Mouse (Mus musculus) kidney, embryonic 16.5 days (tissue): ENCODE results near the gene Itpr2. TPM values are rescaled to one million over a fixed set of nuclear protein-coding genes. Genes with fewer than 3 reads are reported as not detected.

Experiments
- ATAC-seq: fragments of 200-750 bp; cut with Nextera tagmentation; 2 replicates; pipeline ENCODE4 v1.8.0; 2017; ENCODE audit warnings: moderate TSS enrichment; ENCODE audit not compliant: low FRiP score, low TSS enrichment
- H3K27ac ChIP-seq: fragments of 300-500 bp; sonication (generic); 2 replicates; pipeline ENCODE4 v1.5.1; 2014; ENCODE audit warnings: low read length
- H3K27me3 ChIP-seq: fragments of 300-500 bp; sonication (generic); 2 replicates; pipeline ENCODE4 v1.6.1; 2014; ENCODE audit warnings: low read length, control low read depth, mixed read lengths; ENCODE audit not compliant: insufficient read depth
- H3K36me3 ChIP-seq: fragments of 300-500 bp; sonication (generic); 2 replicates; pipeline ENCODE4 v1.6.1; 2014; ENCODE audit warnings: low read length, control low read depth, mixed read lengths; ENCODE audit not compliant: insufficient read depth
- H3K4me1 ChIP-seq: fragments of 300-500 bp; sonication (generic); 2 replicates; pipeline ENCODE4 v1.6.1; 2014; ENCODE audit warnings: low read length, control low read depth, mixed read lengths; ENCODE audit not compliant: insufficient read depth
- H3K4me2 ChIP-seq: fragments of 300-500 bp; sonication (generic); replicated peaks from 2 replicates; pipeline ENCODE4 v1.6.1; 2014; ENCODE audit warnings: low read depth, low read length
- H3K4me3 ChIP-seq: fragments of 300-500 bp; sonication (generic); 2 replicates; pipeline ENCODE4 v1.5.1; 2014; ENCODE audit warnings: mild to moderate bottlenecking, low read length
- H3K9ac ChIP-seq: fragments of 300-500 bp; sonication (generic); replicated peaks from 2 replicates; pipeline ENCODE4 v1.6.1; 2014; ENCODE audit warnings: low read length
- H3K9me3 ChIP-seq: fragments of 300-500 bp; sonication (generic); 2 replicates; pipeline ENCODE4 v1.6.1; 2016; ENCODE audit warnings: low read length, control low read depth
- WGBS: fragments of 180-500 bp; shearing (Covaris S2); extraction: QIAGEN DNeasy Blood & Tissue Kit; methylation state at CpG from one replicate; pipeline ENCODE4 v1.1.7; 2014; 5-methylcytosine and 5-hydroxymethylcytosine counted together
- polyA plus RNA-seq: library from polyadenylated mRNA; unstranded; fragments of >200 nt; fragmentation: Nextera tagmentation; extraction: Ambion mirVana; gene quantifications from 2 replicates; pipeline ENCODE4 v1.2.1, GENCODE M21; 2015

The Itpr2 gene
- polyA plus RNA-seq, 1 experiment from 2014 or later, result 14.0 TPM

GRCm38 (mm10) chr6:146159641-146160040 lies 342.4 kb downstream of the Itpr2 start:
- Histone ChIP-seq H3K4me3 (no peak overlapping the region), H3K4me2 (no peak overlapping the region), H3K9me3 (no peaks in the 10 kb centered on the region), H3K27me3 (no peaks in the 10 kb centered on the region), H3K4me1 (no peaks in the 10 kb centered on the region), H3K9ac (no peak overlapping the region), H3K27ac (no peak overlapping the region), H3K36me3 (no peaks in the 10 kb centered on the region)
- no peak for ATAC-seq
- 80% methylated on average over 4 of the region's 4 CpGs for WGBS

DNA sequence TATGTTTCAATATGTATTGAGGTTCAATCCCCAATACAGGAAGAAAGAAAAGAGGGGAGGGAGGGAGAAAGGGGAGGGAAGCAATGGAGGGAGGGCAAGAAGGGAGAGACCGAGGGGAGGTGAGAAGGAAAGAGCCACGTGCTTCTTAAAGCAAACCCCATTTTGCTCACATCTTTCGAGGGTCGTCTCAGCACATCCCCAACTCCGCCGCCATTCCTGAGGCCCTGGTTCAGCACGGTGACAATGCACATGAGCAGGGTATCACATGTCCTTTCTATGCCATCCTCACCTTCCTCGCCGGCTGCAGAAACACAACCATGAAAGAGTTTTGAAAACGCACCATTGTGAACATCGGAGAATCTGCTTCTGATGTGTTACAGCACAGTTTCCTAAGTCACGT lies 343.3 kb downstream of the Itpr2 start:
- no peak overlapping the region for H3K9ac ChIP-seq
- no peak for ATAC-seq
- H3K27ac ChIP-seq, result no peak overlapping the region
- 88% methylated on average over 12 of the region's 12 CpGs for WGBS
- H3K4me2 ChIP-seq, result no peak overlapping the region
- no peaks in the 10 kb centered on the region for H3K9me3 ChIP-seq
- H3K27me3 ChIP-seq, result no peaks in the 10 kb centered on the region
- H3K4me1 ChIP-seq, result no peaks in the 10 kb centered on the region
- H3K4me3 ChIP-seq, result no peak overlapping the region
- H3K36me3 ChIP-seq, result no peaks in the 10 kb centered on the region

DNA sequence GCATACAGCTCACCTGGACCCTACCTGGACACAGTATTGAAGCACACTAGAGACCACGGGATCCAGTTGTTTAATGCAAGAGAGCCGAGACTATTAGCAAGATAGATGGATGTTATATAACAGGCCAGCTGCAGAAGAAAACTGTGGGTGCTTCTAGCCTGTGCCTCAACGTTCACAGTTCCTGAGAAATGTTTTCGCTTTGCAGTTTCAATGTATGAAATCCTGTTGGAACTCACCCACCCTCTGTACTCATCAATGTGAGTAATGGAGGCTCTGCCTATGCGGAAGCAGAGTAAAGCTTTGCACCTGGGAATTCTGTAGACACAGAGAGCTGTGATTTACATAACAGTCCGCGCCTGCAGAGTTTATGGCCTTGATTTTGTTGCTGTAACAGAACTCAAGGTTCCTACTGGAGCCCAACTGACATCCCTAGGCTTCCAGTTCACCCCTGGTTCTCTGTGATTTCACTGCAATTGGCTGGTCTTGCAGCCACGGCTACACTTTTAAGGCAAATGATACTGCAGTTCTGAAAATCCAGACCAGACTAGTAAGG lies 344.0 kb downstream of the Itpr2 start:
- no peak overlapping the region for H3K4me2 ChIP-seq
- no peaks in the 10 kb centered on the region for H3K36me3 ChIP-seq
- no peak overlapping the region for H3K9ac ChIP-seq
- H3K4me3 ChIP-seq, result no peak overlapping the region
- no peak for ATAC-seq
- H3K9me3 ChIP-seq, result no peaks in the 10 kb centered on the region
- WGBS, result 62% methylated on average over 8 of the region's 8 CpGs
- no peaks in the 10 kb centered on the region for H3K4me1 ChIP-seq
- H3K27ac ChIP-seq, result no peak overlapping the region
- no peaks in the 10 kb centered on the region for H3K27me3 ChIP-seq

DNA sequence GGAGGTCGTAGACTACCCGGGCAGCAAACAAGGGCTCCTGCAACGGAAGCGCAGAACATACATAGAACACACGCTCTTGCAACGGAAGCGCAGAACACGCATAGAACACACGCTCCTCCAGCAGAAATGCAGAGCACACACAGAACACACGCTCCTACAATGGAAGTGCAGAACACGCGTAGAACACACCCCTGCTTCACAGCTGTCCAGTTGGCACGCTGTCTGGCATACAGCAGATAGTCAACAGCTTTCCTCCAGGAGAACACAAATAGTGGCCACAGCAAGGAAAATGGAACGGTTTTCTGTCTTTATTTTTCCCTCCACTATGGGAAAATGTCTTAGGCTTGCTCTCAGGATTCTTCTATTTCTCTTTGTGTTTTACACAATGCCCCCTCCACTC lies 344.9 kb downstream of the Itpr2 start:
- 97% methylated on average over 14 of the region's 14 CpGs for WGBS
- no peak overlapping the region for H3K4me2 ChIP-seq
- no peaks in the 10 kb centered on the region for H3K4me1 ChIP-seq
- no peak for ATAC-seq
- no peaks in the 10 kb centered on the region for H3K9me3 ChIP-seq
- H3K36me3 ChIP-seq, result no peaks in the 10 kb centered on the region
- H3K9ac ChIP-seq, result no peak overlapping the region
- H3K27ac ChIP-seq, result no peak overlapping the region
- no peak overlapping the region for H3K4me3 ChIP-seq
- no peaks in the 10 kb centered on the region for H3K27me3 ChIP-seq

DNA sequence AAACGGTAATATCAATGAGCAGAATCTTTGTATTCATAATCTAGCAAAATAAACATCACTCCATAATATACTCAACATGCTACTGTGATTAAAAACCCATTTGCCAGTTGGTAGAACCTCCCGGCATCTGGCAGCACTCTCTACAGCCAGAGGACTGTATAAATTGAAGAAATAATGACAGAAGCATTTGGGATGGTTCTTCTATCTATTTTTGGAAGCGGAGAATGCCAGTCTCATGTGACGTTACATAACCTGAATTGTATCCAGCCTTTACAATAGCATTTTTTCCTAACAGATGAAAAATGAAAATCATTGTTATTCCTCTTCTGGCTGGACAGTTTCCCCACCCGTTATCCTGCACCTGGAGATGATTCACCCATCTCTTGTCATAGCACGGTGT lies 345.5 kb downstream of the Itpr2 start:
- no peak overlapping the region for H3K9ac ChIP-seq
- no peaks in the 10 kb centered on the region for H3K27me3 ChIP-seq

DNA sequence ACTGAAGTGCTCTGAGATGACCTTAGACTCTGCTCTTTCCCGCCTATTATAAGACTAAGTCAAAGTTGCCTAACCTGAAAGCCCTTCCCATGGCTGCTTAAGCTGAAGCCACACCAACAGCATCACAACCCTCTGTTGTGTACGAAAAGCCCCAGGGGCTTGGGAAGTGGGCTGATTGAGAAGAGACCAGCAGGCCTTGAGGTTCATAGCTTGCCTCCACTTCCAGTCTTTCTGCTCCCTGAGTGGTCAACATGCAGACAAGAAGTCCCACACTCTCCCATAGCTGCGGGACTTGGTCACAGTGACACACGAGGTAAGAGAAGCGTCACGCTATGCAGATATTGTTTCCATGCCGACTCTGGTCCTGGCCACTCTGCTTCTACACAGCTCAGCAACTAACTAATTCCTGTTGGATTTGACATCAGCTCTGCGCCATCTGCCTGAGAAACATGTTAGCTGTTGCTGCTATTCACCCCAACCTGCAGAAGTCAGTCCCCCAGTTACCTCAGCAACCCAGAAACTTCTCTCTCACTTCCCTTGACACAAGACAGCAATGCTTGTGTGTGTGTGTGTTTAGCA lies 346.8 kb downstream of the Itpr2 start:
- no peaks in the 10 kb centered on the region for H3K27me3 ChIP-seq
- no peaks in the 10 kb centered on the region for H3K4me1 ChIP-seq
- no peaks in the 10 kb centered on the region for H3K36me3 ChIP-seq
- 85% methylated on average over 8 of the region's 8 CpGs for WGBS
- no peak overlapping the region for H3K4me2 ChIP-seq
- no peaks in the 10 kb centered on the region for H3K9me3 ChIP-seq
- no peak overlapping the region for H3K27ac ChIP-seq
- no peak overlapping the region for H3K4me3 ChIP-seq
- no peak overlapping the region for H3K9ac ChIP-seq
- ATAC-seq, result no peak

More for the DNA sequence above, 345.5 kb downstream of the Itpr2 start:
- no peak overlapping the region for H3K27ac ChIP-seq
- no peak for ATAC-seq
- H3K36me3 ChIP-seq, result no peaks in the 10 kb centered on the region
- H3K4me2 ChIP-seq, result no peak overlapping the region
- H3K4me3 ChIP-seq, result no peak overlapping the region
- 90% methylated on average over 6 of the region's 6 CpGs for WGBS
- H3K9me3 ChIP-seq, result no peaks in the 10 kb centered on the region
- H3K4me1 ChIP-seq, result no peaks in the 10 kb centered on the region

DNA sequence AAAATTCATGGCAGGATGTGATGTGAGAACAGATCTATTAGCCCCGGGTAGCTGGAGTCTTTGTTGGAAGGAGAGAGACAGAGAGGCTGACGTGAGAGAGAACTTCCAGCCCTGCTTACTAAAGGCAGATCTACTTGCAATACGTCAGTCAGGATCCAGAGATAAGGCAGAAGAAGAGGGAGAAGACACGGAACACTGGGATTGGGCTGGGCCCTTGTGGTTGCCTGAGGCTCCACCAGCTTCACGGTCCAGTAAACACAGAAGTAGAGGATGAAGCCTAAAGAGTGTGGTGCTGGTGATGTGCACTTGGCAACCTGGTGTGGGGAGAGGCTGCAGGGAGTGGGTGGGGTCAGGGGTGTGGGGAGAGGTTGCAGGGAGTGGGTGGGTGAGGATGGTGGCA lies 349.2 kb downstream of the Itpr2 start:
- Histone ChIP-seq H3K36me3 (no peaks in the 10 kb centered on the region), H3K4me1 (no peaks in the 10 kb centered on the region), H3K4me2 (no peak overlapping the region), H3K27me3 (no peaks in the 10 kb centered on the region), H3K27ac (no peak overlapping the region), H3K4me3 (no peak overlapping the region), H3K9me3 (no peaks in the 10 kb centered on the region), H3K9ac (no peak overlapping the region)
- WGBS, result 71% methylated on average over 5 of the region's 5 CpGs
- ATAC-seq, result no peak

- peaks cover 5% of the 10 kb centered on the region for H3K9me3 ChIP-seq
- 0 out of 2 replicates have a peak, but pooled peaks cover 5% of the 10 kb centered on the region for H3K4me1 ChIP-seq
- H3K36me3 ChIP-seq, result no peaks in the 10 kb centered on the region; the same call in 1 of the 2 replicates
- H3K4me2 ChIP-seq, result no peak overlapping the region
- no peak overlapping the region for H3K9ac ChIP-seq
- 88% methylated on average over 4 of the region's 4 CpGs for WGBS
- no peak overlapping the region for H3K4me3 ChIP-seq
- H3K27me3 ChIP-seq, result no peaks in the 10 kb centered on the region
- H3K27ac ChIP-seq, result no peak overlapping the region
- no peak for ATAC-seq
Measured at GRCm38 (mm10) chr6:146140966-146141585, 360.9 kb downstream of the Itpr2 start.

- H3K4me1 ChIP-seq, result 0 out of 2 replicates have a peak, but pooled peaks cover 9% of the 10 kb centered on the region
- H3K4me2 ChIP-seq, result no peak overlapping the region
- H3K9ac ChIP-seq, result no peak overlapping the region
- no peaks in the 10 kb centered on the region for H3K9me3 ChIP-seq
- no peak for ATAC-seq
- H3K27me3 ChIP-seq, result no peaks in the 10 kb centered on the region
- no peak overlapping the region for H3K27ac ChIP-seq
- 90% methylated on average over 6 of the region's 6 CpGs for WGBS
- H3K4me3 ChIP-seq, result no peak overlapping the region
- H3K36me3 ChIP-seq, result no peaks in the 10 kb centered on the region
Measured at GRCm38 (mm10) chr6:146140171-146140570, 361.9 kb downstream of the Itpr2 start.

DNA sequence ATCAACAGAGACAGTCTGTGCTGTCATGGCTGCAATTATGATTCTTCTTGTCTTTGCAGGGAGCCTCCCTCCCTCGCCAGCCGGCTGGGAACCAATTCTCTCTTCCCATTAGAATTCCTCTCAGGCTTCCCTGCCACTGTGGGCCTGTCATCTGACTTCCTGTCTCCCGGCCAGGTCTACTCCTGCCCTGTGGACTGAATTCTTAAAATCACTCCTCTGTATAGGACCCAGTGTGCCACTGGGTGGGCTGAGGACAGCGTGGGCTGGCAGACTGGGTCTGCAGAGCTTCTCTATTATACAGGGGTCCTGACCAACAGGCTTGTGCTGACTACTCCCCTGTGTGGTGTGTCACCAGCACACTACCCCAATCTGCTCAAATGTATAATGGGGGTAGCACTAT lies 365.4 kb downstream of the Itpr2 start:
- 0 out of 2 replicates have a peak, but pooled peaks have one; percentile 31 for ATAC-seq
- Histone ChIP-seq H3K4me2 (no peak overlapping the region), H3K36me3 (no peaks in the 10 kb centered on the region), H3K9me3 (no peaks in the 10 kb centered on the region), H3K27me3 (no peaks in the 10 kb centered on the region), H3K27ac (no peak overlapping the region), H3K4me3 (no peak overlapping the region), H3K9ac (no peak overlapping the region), H3K4me1 (0 out of 2 replicates have a peak, but pooled peaks cover 10% of the 10 kb centered on the region)
- 48% methylated on average over 4 of the region's 4 CpGs for WGBS
